Mouse (Mus musculus) heart, embryonic 11.5 days (tissue): ENCODE results near the gene Ccl2. TPM values are rescaled to one million over a fixed set of nuclear protein-coding genes. Genes with fewer than 3 reads are reported as not detected.

Experiments
- ATAC-seq: fragments of 200-750 bp; cut with Nextera tagmentation; replicated peaks from 2 replicates; pipeline ENCODE4 v1.8.0; 2017; ENCODE audit warnings: moderate library complexity; ENCODE audit not compliant: insufficient number of reproducible peaks, low FRiP score, low TSS enrichment
- H3K27ac ChIP-seq: fragments of 300-500 bp; sonication (generic); 2 replicates; pipeline ENCODE4 v1.5.1; 2014; ENCODE audit warnings: mild to moderate bottlenecking, low read depth, low read length
- H3K27me3 ChIP-seq: fragments of 300-500 bp; sonication (generic); 2 replicates; pipeline ENCODE4 v1.6.1; 2014; ENCODE audit warnings: mild to moderate bottlenecking, low read length, mixed read lengths; ENCODE audit not compliant: control insufficient read depth, insufficient read depth
- H3K36me3 ChIP-seq: fragments of 300-500 bp; sonication (generic); 2 replicates; pipeline ENCODE4 v1.6.1; 2014; ENCODE audit warnings: mild to moderate bottlenecking, low read length, moderate library complexity, mixed read lengths; ENCODE audit not compliant: control insufficient read depth, insufficient read depth
- H3K4me1 ChIP-seq: fragments of 300-500 bp; sonication (generic); 2 replicates; pipeline ENCODE4 v1.6.1; 2014; ENCODE audit warnings: low read length; ENCODE audit not compliant: control insufficient read depth, insufficient read depth
- H3K4me2 ChIP-seq: fragments of 300-500 bp; sonication (generic); 2 replicates; pipeline ENCODE4 v1.6.1; 2014; ENCODE audit warnings: mild to moderate bottlenecking, moderate library complexity
- H3K4me3 ChIP-seq: fragments of 300-500 bp; sonication (generic); 2 replicates; pipeline ENCODE4 v1.5.1; 2014; ENCODE audit warnings: low read depth, low read length
- H3K9ac ChIP-seq: fragments of 300-500 bp; sonication (generic); 2 replicates; pipeline ENCODE4 v1.6.1; 2014; ENCODE audit warnings: mild to moderate bottlenecking, low read depth, low read length, moderate library complexity
- H3K9me3 ChIP-seq: fragments of 300-500 bp; sonication (generic); replicated peaks from 2 replicates; pipeline ENCODE4 v1.6.1; 2016; ENCODE audit warnings: low read length; ENCODE audit not compliant: control insufficient read depth
- WGBS: fragments of 180-500 bp; shearing (Covaris S2); extraction: QIAGEN DNeasy Blood & Tissue Kit; methylation state at CpG from one replicate; pipeline ENCODE4 v1.1.7; 2014; ENCODE audit not compliant: insufficient replicate concordance; 5-methylcytosine and 5-hydroxymethylcytosine counted together
- polyA plus RNA-seq: library from polyadenylated mRNA; unstranded; fragments of >200 nt; fragmentation: Nextera tagmentation; extraction: Ambion mirVana; gene quantifications from 2 replicates; pipeline ENCODE4 v1.2.1, GENCODE M21; 2014

Gene Ccl2
- polyA plus RNA-seq: 6.8 and 8.2 TPM in 2 replicates

DNA sequence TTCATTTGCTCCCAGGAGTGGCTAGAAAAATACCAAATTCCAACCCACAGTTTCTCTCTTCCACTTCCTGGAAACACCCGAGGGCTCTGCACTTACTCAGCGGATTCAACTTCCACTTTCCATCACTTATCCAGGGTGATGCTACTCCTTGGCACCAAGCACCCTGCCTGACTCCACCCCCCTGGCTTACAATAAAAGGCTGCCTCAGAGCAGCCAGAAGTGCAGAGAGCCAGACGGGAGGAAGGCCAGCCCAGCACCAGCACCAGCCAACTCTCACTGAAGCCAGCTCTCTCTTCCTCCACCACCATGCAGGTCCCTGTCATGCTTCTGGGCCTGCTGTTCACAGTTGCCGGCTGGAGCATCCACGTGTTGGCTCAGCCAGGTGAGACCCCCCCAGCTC, at the start of gene Ccl2:
Ccl2 (plus strand) TSS at position 216 of the 400 bp plus-strand sequence.
- H3K4me3 ChIP-seq: no peak within 1 kb of the TSS
- 0 out of 2 replicates have a peak within 1 kb of the TSS, but pooled peaks have one; percentile 35 for H3K27ac ChIP-seq
- no peaks in the 10 kb centered on the region for H3K36me3 ChIP-seq
- no peaks in the 10 kb centered on the region for H3K9me3 ChIP-seq
- no peaks in the 10 kb centered on the region for H3K27me3 ChIP-seq
- H3K4me2 ChIP-seq: no peak within 1 kb of the TSS; the same call in 1 of the 2 replicates
- H3K9ac ChIP-seq: no peak within 1 kb of the TSS
- peak; percentile 71 for ATAC-seq
- H3K4me1 ChIP-seq: peaks cover 12% of the 10 kb centered on the region
- 38% methylated on average over 5 of the region's 5 CpGs for WGBS

DNA sequence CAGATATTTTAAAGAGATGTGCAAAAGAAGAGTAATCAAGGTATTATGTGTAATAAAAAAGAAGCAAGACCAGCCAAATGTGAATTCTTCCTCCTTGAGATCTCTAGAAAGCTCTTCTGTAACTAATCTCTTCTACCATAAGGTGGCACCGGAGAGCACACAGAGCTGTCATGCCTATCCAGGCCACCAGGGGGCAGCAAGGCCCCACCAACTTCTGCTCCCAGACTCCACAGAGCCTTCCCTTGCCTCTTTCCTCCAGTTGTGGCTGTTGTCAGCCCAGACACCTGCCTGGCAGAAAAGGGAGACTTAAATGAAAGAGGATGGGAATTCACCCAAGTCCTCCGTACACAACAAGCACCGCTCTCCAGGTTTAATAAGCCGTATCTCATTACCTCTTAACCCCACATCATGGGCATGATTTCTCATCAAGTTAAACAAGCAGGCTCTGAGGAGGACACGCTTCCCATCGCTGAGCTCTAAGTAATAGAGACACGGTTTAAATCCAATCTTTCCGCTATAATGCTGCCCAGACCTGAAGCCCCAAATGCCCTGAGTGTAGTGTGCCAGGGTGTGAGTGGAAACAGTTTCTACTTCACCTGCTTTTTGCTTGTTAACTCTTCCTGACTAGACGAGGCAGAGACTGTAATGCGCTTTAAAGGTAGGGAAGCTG, 39.1 kb upstream of the Ccl2 start:
- Histone ChIP-seq H3K4me3 (no peak overlapping the region), H3K9ac (no peak overlapping the region), H3K9me3 (no peaks in the 10 kb centered on the region), H3K4me1 (no peaks in the 10 kb centered on the region), H3K27me3 (no peaks in the 10 kb centered on the region), H3K36me3 (no peaks in the 10 kb centered on the region), H3K4me2 (no peak overlapping the region), H3K27ac (no peak overlapping the region)
- ATAC-seq: no peak
- whole genome bisulfite sequencing: 60% methylated on average over 10 of the region's 10 CpGs

DNA sequence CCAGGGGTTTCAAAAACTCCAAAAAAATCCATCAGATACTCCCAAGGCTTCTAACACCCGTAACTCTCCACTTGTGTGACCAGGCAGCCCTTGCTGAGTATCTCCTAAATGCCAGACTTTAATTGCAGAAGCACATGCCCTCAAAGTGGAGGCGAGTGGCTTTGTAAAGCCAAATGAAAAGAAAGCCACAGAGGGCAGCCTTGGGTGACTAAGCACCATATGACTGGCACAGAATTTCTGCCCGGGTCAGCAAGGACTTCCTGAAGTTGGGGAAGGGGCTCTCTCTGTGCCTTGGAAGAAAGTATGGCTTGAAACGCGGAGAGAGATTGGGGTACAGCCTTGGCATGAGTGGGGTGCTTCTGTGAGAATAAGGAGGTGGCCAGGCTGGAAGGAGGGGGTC, 38.3 kb upstream of the Ccl2 start:
- 80% methylated on average over 5 of the region's 5 CpGs for WGBS
- H3K27ac ChIP-seq: no peak overlapping the region
- no peaks in the 10 kb centered on the region for H3K36me3 ChIP-seq
- no peak overlapping the region for H3K4me2 ChIP-seq
- H3K9ac ChIP-seq: no peak overlapping the region
- no peak for ATAC-seq
- no peaks in the 10 kb centered on the region for H3K9me3 ChIP-seq
- H3K4me1 ChIP-seq: no peaks in the 10 kb centered on the region
- no peak overlapping the region for H3K4me3 ChIP-seq
- H3K27me3 ChIP-seq: no peaks in the 10 kb centered on the region

DNA sequence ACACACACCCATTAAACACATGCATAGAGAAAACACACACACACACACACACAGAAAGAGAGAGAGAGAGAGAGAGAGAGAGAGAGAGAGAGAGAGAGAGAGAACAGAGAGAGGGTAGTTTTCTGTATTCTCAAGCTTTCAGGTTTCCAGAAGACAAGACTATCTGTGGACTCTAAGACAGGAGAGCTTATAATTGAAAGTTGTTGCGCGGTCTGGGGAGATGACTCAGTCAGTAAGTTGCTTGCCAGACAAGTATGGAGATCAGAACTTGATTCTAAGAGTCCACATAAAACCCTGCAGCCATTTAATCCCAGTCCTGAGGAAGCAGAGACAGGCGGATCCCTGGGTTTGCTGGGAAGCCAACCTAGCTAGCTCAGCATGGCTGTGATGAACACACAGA, 36.7 kb upstream of the Ccl2 start:
- Histone ChIP-seq H3K9me3 (no peaks in the 10 kb centered on the region), H3K4me3 (no peak overlapping the region)

DNA sequence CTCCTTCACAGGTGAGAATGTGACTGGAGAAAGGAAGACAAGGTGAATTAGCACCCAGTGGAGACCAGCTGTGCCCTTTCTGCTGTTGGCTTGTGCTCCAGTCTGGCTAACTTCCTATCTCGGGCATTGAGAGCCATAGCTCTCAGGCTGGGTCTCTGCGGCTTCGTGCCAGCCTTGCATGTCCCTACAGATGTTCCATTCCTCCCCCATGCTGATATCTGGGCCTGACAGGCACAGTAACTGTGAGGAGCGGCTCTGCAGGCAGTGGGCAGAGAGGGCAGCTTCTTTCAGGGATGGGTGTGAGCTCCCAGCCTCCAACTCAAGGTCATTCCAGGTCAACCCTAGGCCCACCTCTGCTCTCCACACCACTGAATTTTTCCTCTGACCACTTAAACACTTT, 35.9 kb upstream of the Ccl2 start:
- 73% methylated on average over 4 of the region's 4 CpGs for WGBS
- ATAC-seq: no peak

More for the DNA sequence above, 36.7 kb upstream of the Ccl2 start:
- Histone ChIP-seq H3K4me1 (no peaks in the 10 kb centered on the region), H3K36me3 (no peaks in the 10 kb centered on the region), H3K4me2 (no peak overlapping the region), H3K27ac (no peak overlapping the region), H3K9ac (no peak overlapping the region), H3K27me3 (no peaks in the 10 kb centered on the region)
- no peak for ATAC-seq
- WGBS: 84% methylated on average over 3 of the region's 3 CpGs

DNA sequence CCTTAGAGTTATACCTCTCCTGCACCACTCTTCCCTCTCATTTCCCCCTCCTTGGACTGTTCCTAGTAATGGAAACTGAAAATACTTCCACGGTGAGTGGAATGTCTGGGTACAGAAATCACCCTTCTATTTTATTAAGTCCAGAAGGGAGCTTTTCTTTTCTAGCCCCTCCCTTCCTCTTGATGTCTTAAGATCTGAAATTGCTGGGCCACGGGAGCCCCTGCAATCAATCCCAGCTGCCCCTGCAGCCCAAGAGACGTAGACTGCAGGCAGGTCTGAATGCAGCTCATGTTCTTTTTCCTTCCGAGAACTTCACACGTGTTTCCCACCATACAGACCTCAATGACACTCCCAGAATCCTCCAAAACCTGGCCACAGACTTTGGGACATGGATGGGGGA, 34.8 kb upstream of the Ccl2 start:
- H3K4me1 ChIP-seq: no peaks in the 10 kb centered on the region
- H3K9me3 ChIP-seq: no peaks in the 10 kb centered on the region
- H3K4me3 ChIP-seq: no peak overlapping the region
- no peak overlapping the region for H3K4me2 ChIP-seq
- no peak for ATAC-seq
- H3K27ac ChIP-seq: no peak overlapping the region
- no peaks in the 10 kb centered on the region for H3K27me3 ChIP-seq
- no peaks in the 10 kb centered on the region for H3K36me3 ChIP-seq
- WGBS: 59% methylated on average over 5 of the region's 5 CpGs
- H3K9ac ChIP-seq: no peak overlapping the region

More for the DNA sequence above, 35.9 kb upstream of the Ccl2 start:
- Histone ChIP-seq H3K9me3 (no peaks in the 10 kb centered on the region), H3K4me3 (no peak overlapping the region), H3K27ac (no peak overlapping the region), H3K4me1 (no peaks in the 10 kb centered on the region), H3K4me2 (no peak overlapping the region), H3K27me3 (no peaks in the 10 kb centered on the region), H3K9ac (no peak overlapping the region), H3K36me3 (no peaks in the 10 kb centered on the region)

DNA sequence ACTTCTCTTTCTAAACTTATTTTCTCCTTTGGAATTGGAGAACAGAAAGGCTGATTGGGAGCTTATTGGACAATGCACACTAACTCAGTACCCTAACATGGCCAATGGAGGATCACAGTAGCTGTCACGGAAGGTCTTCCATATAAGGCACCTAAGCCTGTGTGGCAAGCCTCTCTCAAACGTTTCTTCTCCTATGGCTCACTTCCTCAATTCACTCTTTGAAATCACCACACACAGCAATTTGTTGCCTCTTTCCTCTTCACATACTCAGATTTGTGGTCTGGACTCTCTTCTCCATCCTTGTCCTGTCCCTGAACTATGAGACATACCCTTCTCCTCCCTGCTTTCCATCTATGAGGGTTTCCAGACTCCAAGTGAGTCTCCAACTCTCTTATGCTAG, 30.6 kb upstream of the Ccl2 start:
- H3K9me3 ChIP-seq: no peaks in the 10 kb centered on the region
- H3K4me2 ChIP-seq: no peak overlapping the region
- H3K4me1 ChIP-seq: no peaks in the 10 kb centered on the region
- H3K4me3 ChIP-seq: no peak overlapping the region
- H3K27me3 ChIP-seq: no peaks in the 10 kb centered on the region
- no peak for ATAC-seq
- WGBS: 71% methylated on average over 2 of the region's 2 CpGs
- no peak overlapping the region for H3K27ac ChIP-seq
- H3K36me3 ChIP-seq: no peaks in the 10 kb centered on the region
- H3K9ac ChIP-seq: no peak overlapping the region

DNA sequence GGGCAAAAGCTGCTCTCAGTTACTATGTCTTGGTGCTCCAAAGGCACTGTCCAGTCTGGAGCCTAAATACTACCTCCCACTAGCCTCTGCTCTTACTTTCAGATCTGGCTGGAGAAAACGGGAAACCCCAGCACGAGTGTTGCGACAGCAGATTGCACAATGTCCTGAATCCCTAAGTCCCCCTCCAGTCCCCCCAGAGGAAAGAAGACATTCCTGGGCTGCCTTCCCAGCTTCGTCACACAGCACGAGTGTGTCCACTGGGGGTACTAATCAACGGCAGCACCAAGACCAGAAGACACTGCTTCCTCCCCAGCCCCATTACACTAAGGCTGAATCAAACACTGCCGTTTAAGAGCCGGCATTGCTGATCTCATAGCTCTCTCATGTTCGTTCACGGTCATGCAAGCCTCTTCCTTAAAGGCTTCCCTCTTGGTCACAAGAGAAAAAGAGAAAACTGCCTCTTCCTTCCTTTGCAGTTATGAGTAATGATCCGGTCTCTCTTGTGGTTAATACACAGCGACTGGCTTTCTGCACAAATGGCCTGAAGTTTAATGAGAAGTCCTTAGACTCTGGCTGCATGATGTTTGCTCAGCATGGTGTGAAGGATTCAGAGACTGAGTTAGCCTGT, 28.5 kb upstream of the Ccl2 start:
- Histone ChIP-seq H3K4me2 (no peak overlapping the region), H3K4me3 (no peak overlapping the region), H3K9me3 (no peaks in the 10 kb centered on the region), H3K4me1 (no peaks in the 10 kb centered on the region), H3K27ac (no peak overlapping the region), H3K9ac (no peak overlapping the region), H3K27me3 (no peaks in the 10 kb centered on the region), H3K36me3 (no peaks in the 10 kb centered on the region)
- no peak for ATAC-seq
- WGBS: 49% methylated on average over 12 of the region's 12 CpGs

DNA sequence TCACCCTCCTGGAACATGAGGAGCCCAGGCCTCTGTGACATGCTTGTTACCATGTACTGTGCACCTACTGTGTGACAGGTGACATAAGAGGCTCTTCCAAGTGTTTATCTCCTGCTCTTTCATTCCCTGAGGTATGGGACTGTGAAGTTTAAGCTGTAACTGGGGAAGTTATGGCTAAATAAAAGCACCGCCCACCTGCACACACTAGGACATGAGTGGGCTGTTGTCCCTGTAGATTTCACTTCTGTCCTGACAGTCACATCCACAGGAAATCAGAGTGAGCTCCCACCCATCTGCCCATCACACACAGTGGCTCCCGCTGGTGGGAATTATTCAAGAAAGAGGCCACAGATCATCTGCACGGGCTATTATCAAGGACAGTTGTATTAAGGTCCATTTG, 25.3 kb upstream of the Ccl2 start:
- no peak overlapping the region for H3K4me3 ChIP-seq
- no peak overlapping the region for H3K4me2 ChIP-seq
- no peak overlapping the region for H3K9ac ChIP-seq
- no peak for ATAC-seq
- no peaks in the 10 kb centered on the region for H3K36me3 ChIP-seq
- no peaks in the 10 kb centered on the region for H3K4me1 ChIP-seq
- WGBS: 82% methylated on average over 3 of the region's 3 CpGs
- H3K27ac ChIP-seq: no peak overlapping the region
- no peaks in the 10 kb centered on the region for H3K9me3 ChIP-seq
- no peaks in the 10 kb centered on the region for H3K27me3 ChIP-seq
